Mouse (Mus musculus) heart, embryonic 11.5 days (tissue): ENCODE results near the gene E330009J07Rik. TPM values are rescaled to one million over a fixed set of nuclear protein-coding genes. Genes with fewer than 3 reads are reported as not detected.

Experiments used
- ATAC-seq: fragments of 200-750 bp; cut with Nextera tagmentation; replicated peaks from 2 replicates; pipeline ENCODE4 v1.8.0; 2017; ENCODE audit warnings: moderate library complexity; ENCODE audit not compliant: insufficient number of reproducible peaks, low FRiP score, low TSS enrichment
- H3K27ac ChIP-seq: fragments of 300-500 bp; sonication (generic); 2 replicates; pipeline ENCODE4 v1.5.1; 2014; ENCODE audit warnings: mild to moderate bottlenecking, low read depth, low read length
- H3K27me3 ChIP-seq: fragments of 300-500 bp; sonication (generic); 2 replicates; pipeline ENCODE4 v1.6.1; 2014; ENCODE audit warnings: mild to moderate bottlenecking, low read length, mixed read lengths; ENCODE audit not compliant: control insufficient read depth, insufficient read depth
- H3K36me3 ChIP-seq: fragments of 300-500 bp; sonication (generic); 2 replicates; pipeline ENCODE4 v1.6.1; 2014; ENCODE audit warnings: mild to moderate bottlenecking, low read length, moderate library complexity, mixed read lengths; ENCODE audit not compliant: control insufficient read depth, insufficient read depth
- H3K4me1 ChIP-seq: fragments of 300-500 bp; sonication (generic); 2 replicates; pipeline ENCODE4 v1.6.1; 2014; ENCODE audit warnings: low read length; ENCODE audit not compliant: control insufficient read depth, insufficient read depth
- H3K4me2 ChIP-seq: fragments of 300-500 bp; sonication (generic); 2 replicates; pipeline ENCODE4 v1.6.1; 2014; ENCODE audit warnings: mild to moderate bottlenecking, moderate library complexity
- H3K4me3 ChIP-seq: fragments of 300-500 bp; sonication (generic); 2 replicates; pipeline ENCODE4 v1.5.1; 2014; ENCODE audit warnings: low read depth, low read length
- H3K9ac ChIP-seq: fragments of 300-500 bp; sonication (generic); 2 replicates; pipeline ENCODE4 v1.6.1; 2014; ENCODE audit warnings: mild to moderate bottlenecking, low read depth, low read length, moderate library complexity
- H3K9me3 ChIP-seq: fragments of 300-500 bp; sonication (generic); replicated peaks from 2 replicates; pipeline ENCODE4 v1.6.1; 2016; ENCODE audit warnings: low read length; ENCODE audit not compliant: control insufficient read depth
- WGBS: fragments of 180-500 bp; shearing (Covaris S2); extraction: QIAGEN DNeasy Blood & Tissue Kit; methylation state at CpG from one replicate; pipeline ENCODE4 v1.1.7; 2014; ENCODE audit not compliant: insufficient replicate concordance; 5-methylcytosine and 5-hydroxymethylcytosine counted together
- polyA plus RNA-seq: library from polyadenylated mRNA; unstranded; fragments of >200 nt; fragmentation: Nextera tagmentation; extraction: Ambion mirVana; gene quantifications from 2 replicates; pipeline ENCODE4 v1.2.1, GENCODE M21; 2014

E330009J07Rik gene
- polyA plus RNA-seq, 1 experiment from 2014 or later: 3.4 TPM

GRCm38 (mm10) chr6:40393213-40393612 is 42.7 kb downstream of the E330009J07Rik start:
- Histone ChIP-seq H3K9ac (no peak overlapping the region), H3K4me1 (peaks cover 4% of the 10 kb centered on the region; the same call in 1 of the 2 replicates), H3K4me3 (no peak overlapping the region), H3K27ac (no peak overlapping the region), H3K4me2 (no peak overlapping the region), H3K27me3 (no peaks in the 10 kb centered on the region), H3K36me3 (peaks cover 4% of the 10 kb centered on the region; the same call in 1 of the 2 replicates), H3K9me3 (no peaks in the 10 kb centered on the region)
- no peak for ATAC-seq
- 29% methylated on average over 3 of the region's 3 CpGs for WGBS

GRCm38 (mm10) chr6:40390975-40391374 is 45.0 kb downstream of the E330009J07Rik start:
- Histone ChIP-seq H3K9me3 (no peaks in the 10 kb centered on the region), H3K27ac (no peak overlapping the region), H3K4me3 (no peak overlapping the region), H3K9ac (no peak overlapping the region), H3K36me3 (no peaks in the 10 kb centered on the region), H3K4me1 (peaks cover 5% of the 10 kb centered on the region; the same call in 1 of the 2 replicates), H3K4me2 (no peak overlapping the region), H3K27me3 (no peaks in the 10 kb centered on the region)
- WGBS: 71% methylated on average over 1 of the region's 1 CpGs
- no peak for ATAC-seq

GRCm38 (mm10) chr6:40388660-40389059 is 47.3 kb downstream of the E330009J07Rik start:
- Histone ChIP-seq H3K27ac (no peak overlapping the region), H3K4me3 (no peak overlapping the region), H3K4me2 (peak overlapping the region; percentile 12; the same call in 1 of the 2 replicates), H3K4me1 (peaks cover 5% of the 10 kb centered on the region; the same call in 1 of the 2 replicates), H3K36me3 (no peaks in the 10 kb centered on the region), H3K9ac (no peak overlapping the region), H3K9me3 (no peaks in the 10 kb centered on the region), H3K27me3 (no peaks in the 10 kb centered on the region)
- 20% methylated on average over 4 of the region's 4 CpGs for WGBS
- no peak for ATAC-seq

- H3K27me3 ChIP-seq: no peaks in the 10 kb centered on the region
- WGBS: 51% methylated on average over 3 of the region's 3 CpGs
- no peak overlapping the region for H3K4me3 ChIP-seq
- no peak for ATAC-seq
- no peaks in the 10 kb centered on the region for H3K9me3 ChIP-seq
- no peak overlapping the region for H3K4me2 ChIP-seq
- peaks cover 5% of the 10 kb centered on the region; the same call in 1 of the 2 replicates for H3K4me1 ChIP-seq
- no peaks in the 10 kb centered on the region for H3K36me3 ChIP-seq
- H3K27ac ChIP-seq: no peak overlapping the region
- H3K9ac ChIP-seq: no peak overlapping the region
Measured at GRCm38 (mm10) chr6:40385682-40386081, 50.3 kb downstream of the E330009J07Rik start.

GRCm38 (mm10) chr6:40381908-40382307 is 54.0 kb downstream of the E330009J07Rik start:
- WGBS: 71% methylated on average over 4 of the region's 4 CpGs
- Histone ChIP-seq H3K4me1 (no peaks in the 10 kb centered on the region), H3K36me3 (no peaks in the 10 kb centered on the region), H3K27ac (no peak overlapping the region), H3K4me2 (no peak overlapping the region), H3K9me3 (no peaks in the 10 kb centered on the region), H3K4me3 (no peak overlapping the region), H3K9ac (no peak overlapping the region), H3K27me3 (no peaks in the 10 kb centered on the region)
- no peak for ATAC-seq

GRCm38 (mm10) chr6:40380181-40380580 is 55.8 kb downstream of the E330009J07Rik start:
- WGBS: 76% methylated on average over 3 of the region's 3 CpGs
- H3K9ac ChIP-seq: no peak overlapping the region
- no peak for ATAC-seq

GRCm38 (mm10) chr6:40371031-40371430 is 64.9 kb downstream of the E330009J07Rik start:
- Histone ChIP-seq H3K4me1 (peaks cover 5% of the 10 kb centered on the region; the same call in 1 of the 2 replicates), H3K9me3 (no peaks in the 10 kb centered on the region), H3K27ac (no peak overlapping the region), H3K9ac (no peak overlapping the region), H3K36me3 (peaks cover 5% of the 10 kb centered on the region; the same call in 1 of the 2 replicates), H3K27me3 (no peaks in the 10 kb centered on the region), H3K4me2 (no peak overlapping the region), H3K4me3 (no peak overlapping the region)
- WGBS: 92% methylated on average over 6 of the region's 6 CpGs
- ATAC-seq: no peak

More at GRCm38 (mm10) chr6:40380181-40380580, 55.8 kb downstream of the E330009J07Rik start:
- no peaks in the 10 kb centered on the region for H3K4me1 ChIP-seq
- no peaks in the 10 kb centered on the region for H3K9me3 ChIP-seq
- H3K4me3 ChIP-seq: no peak overlapping the region
- H3K4me2 ChIP-seq: no peak overlapping the region
- no peaks in the 10 kb centered on the region for H3K36me3 ChIP-seq
- no peak overlapping the region for H3K27ac ChIP-seq
- H3K27me3 ChIP-seq: no peaks in the 10 kb centered on the region

- H3K9ac ChIP-seq: no peak overlapping the region
- H3K4me3 ChIP-seq: no peak overlapping the region
- H3K27me3 ChIP-seq: no peaks in the 10 kb centered on the region
- no peak for ATAC-seq
- H3K36me3 ChIP-seq: no peaks in the 10 kb centered on the region; the same call in 1 of the 2 replicates
- H3K9me3 ChIP-seq: no peaks in the 10 kb centered on the region
- H3K4me1 ChIP-seq: no peaks in the 10 kb centered on the region
- no peak overlapping the region for H3K4me2 ChIP-seq
- WGBS: 94% methylated on average over 7 of the region's 7 CpGs
- no peak overlapping the region for H3K27ac ChIP-seq
Measured at GRCm38 (mm10) chr6:40353360-40353759, 82.6 kb downstream of the E330009J07Rik start.
